Mouse (Mus musculus): Measurements from ENCODE around the gene Farsb. TPM values are rescaled to one million over a fixed set of nuclear protein-coding genes. Genes with fewer than 3 reads are reported as not detected.

The Farsb gene
- polyA plus RNA-seq, 1 experiment from 2014 or later, result 107 TPM

- 90% methylated on average over 6 of the region's 6 CpGs for WGBS (ENCODE audit: insufficient replicate concordance)
- Histone ChIP-seq H3K36me3 (ENCODE audit: control insufficient read depth, insufficient read depth, low read length) (no peaks in the 10 kb centered on the region), H3K9me3 (replicated peaks; ENCODE audit: control insufficient read depth, low read length) (no peaks in the 10 kb centered on the region), H3K9ac (ENCODE audit: low read depth, low read length) (no peak overlapping the region), H3K27ac (ENCODE audit: low read depth, low read length) (no peak overlapping the region), H3K4me3 (ENCODE audit: low read depth, low read length) (no peak overlapping the region), H3K4me2 (no peak overlapping the region), H3K27me3 (ENCODE audit: control insufficient read depth, insufficient read depth, low read length) (no peaks in the 10 kb centered on the region), H3K4me1 (ENCODE audit: control insufficient read depth, insufficient read depth, low read length) (peaks cover 8% of the 10 kb centered on the region; the same call in 1 of the 2 replicates)
- ATAC-seq (replicated peaks; ENCODE audit: insufficient number of reproducible peaks, low FRiP score, low TSS enrichment), result no peak
These were observed 68.4 kb downstream of the Farsb start for GRCm38 (mm10) chr1:78420271-78420670.

- peaks cover 8% of the 10 kb centered on the region; the same call in 1 of the 2 replicates for H3K4me1 ChIP-seq (ENCODE audit: control insufficient read depth, insufficient read depth, low read length)
- no peaks in the 10 kb centered on the region for H3K27me3 ChIP-seq (ENCODE audit: control insufficient read depth, insufficient read depth, low read length)
- H3K36me3 ChIP-seq (ENCODE audit: control insufficient read depth, insufficient read depth, low read length), result no peaks in the 10 kb centered on the region
- 51% methylated on average over 4 of the region's 4 CpGs for WGBS (ENCODE audit: insufficient replicate concordance)
- no peak overlapping the region for H3K4me2 ChIP-seq
- no peak overlapping the region for H3K27ac ChIP-seq (ENCODE audit: low read depth, low read length)
- no peak overlapping the region for H3K9ac ChIP-seq (ENCODE audit: low read depth, low read length)
- peak; percentile 55; the same call in 1 of the 2 replicates for ATAC-seq (replicated peaks; ENCODE audit: insufficient number of reproducible peaks, low FRiP score, low TSS enrichment)
- no peaks in the 10 kb centered on the region for H3K9me3 ChIP-seq (replicated peaks; ENCODE audit: control insufficient read depth, low read length)
- no peak overlapping the region for H3K4me3 ChIP-seq (ENCODE audit: low read depth, low read length)
These were observed 69.1 kb downstream of the Farsb start for GRCm38 (mm10) chr1:78419593-78419992.

- Histone ChIP-seq H3K9me3 (replicated peaks; ENCODE audit: control insufficient read depth, low read length) (no peaks in the 10 kb centered on the region), H3K4me3 (ENCODE audit: low read depth, low read length) (no peak overlapping the region), H3K4me1 (ENCODE audit: control insufficient read depth, insufficient read depth, low read length) (no peaks in the 10 kb centered on the region), H3K27me3 (ENCODE audit: control insufficient read depth, insufficient read depth, low read length) (no peaks in the 10 kb centered on the region), H3K4me2 (no peak overlapping the region), H3K27ac (ENCODE audit: low read depth, low read length) (no peak overlapping the region), H3K36me3 (ENCODE audit: control insufficient read depth, insufficient read depth, low read length) (no peaks in the 10 kb centered on the region), H3K9ac (ENCODE audit: low read depth, low read length) (no peak overlapping the region)
- 92% methylated on average over 9 of the region's 9 CpGs for WGBS (ENCODE audit: insufficient replicate concordance)
- ATAC-seq (replicated peaks; ENCODE audit: insufficient number of reproducible peaks, low FRiP score, low TSS enrichment), result no peak
These were observed 71.4 kb downstream of the Farsb start for GRCm38 (mm10) chr1:78417154-78417911.

- Histone ChIP-seq H3K4me3 (ENCODE audit: low read depth, low read length) (no peak overlapping the region), H3K27ac (ENCODE audit: low read depth, low read length) (no peak overlapping the region), H3K4me1 (ENCODE audit: control insufficient read depth, insufficient read depth, low read length) (no peaks in the 10 kb centered on the region), H3K9ac (ENCODE audit: low read depth, low read length) (no peak overlapping the region), H3K36me3 (ENCODE audit: control insufficient read depth, insufficient read depth, low read length) (no peaks in the 10 kb centered on the region), H3K27me3 (ENCODE audit: control insufficient read depth, insufficient read depth, low read length) (no peaks in the 10 kb centered on the region), H3K9me3 (replicated peaks; ENCODE audit: control insufficient read depth, low read length) (no peaks in the 10 kb centered on the region), H3K4me2 (no peak overlapping the region)
- WGBS (ENCODE audit: insufficient replicate concordance), result 85% methylated on average over 5 of the region's 5 CpGs
- ATAC-seq (replicated peaks; ENCODE audit: insufficient number of reproducible peaks, low FRiP score, low TSS enrichment), result no peak
These were observed 74.3 kb downstream of the Farsb start for GRCm38 (mm10) chr1:78414421-78414820.

GRCm38 (mm10) chr1:78412668-78413067 is 76.0 kb downstream of the Farsb start:
- Histone ChIP-seq H3K4me1 (ENCODE audit: control insufficient read depth, insufficient read depth, low read length) (no peaks in the 10 kb centered on the region), H3K9ac (ENCODE audit: low read depth, low read length) (no peak overlapping the region), H3K27me3 (ENCODE audit: control insufficient read depth, insufficient read depth, low read length) (no peaks in the 10 kb centered on the region), H3K4me2 (no peak overlapping the region), H3K4me3 (ENCODE audit: low read depth, low read length) (no peak overlapping the region), H3K9me3 (replicated peaks; ENCODE audit: control insufficient read depth, low read length) (no peaks in the 10 kb centered on the region), H3K36me3 (ENCODE audit: control insufficient read depth, insufficient read depth, low read length) (no peaks in the 10 kb centered on the region), H3K27ac (ENCODE audit: low read depth, low read length) (no peak overlapping the region)
- 16% methylated on average over 7 of the region's 7 CpGs for WGBS (ENCODE audit: insufficient replicate concordance)
- no peak for ATAC-seq (replicated peaks; ENCODE audit: insufficient number of reproducible peaks, low FRiP score, low TSS enrichment)

- no peak for ATAC-seq (replicated peaks; ENCODE audit: insufficient number of reproducible peaks, low FRiP score, low TSS enrichment)
- no peak overlapping the region for H3K9ac ChIP-seq (ENCODE audit: low read depth, low read length)
- no peak overlapping the region for H3K27ac ChIP-seq (ENCODE audit: low read depth, low read length)
- no peaks in the 10 kb centered on the region for H3K27me3 ChIP-seq (ENCODE audit: control insufficient read depth, insufficient read depth, low read length)
- no peak overlapping the region for H3K4me3 ChIP-seq (ENCODE audit: low read depth, low read length)
- no peak overlapping the region for H3K4me2 ChIP-seq
- WGBS (ENCODE audit: insufficient replicate concordance), result 92% methylated on average over 2 of the region's 2 CpGs
- H3K4me1 ChIP-seq (ENCODE audit: control insufficient read depth, insufficient read depth, low read length), result no peaks in the 10 kb centered on the region
- no peaks in the 10 kb centered on the region for H3K36me3 ChIP-seq (ENCODE audit: control insufficient read depth, insufficient read depth, low read length)
- H3K9me3 ChIP-seq (replicated peaks; ENCODE audit: control insufficient read depth, low read length), result no peaks in the 10 kb centered on the region
These were observed 79.3 kb downstream of the Farsb start for GRCm38 (mm10) chr1:78409396-78409795.

- 87% methylated on average over 4 of the region's 4 CpGs for WGBS (ENCODE audit: insufficient replicate concordance)
- ATAC-seq (replicated peaks; ENCODE audit: insufficient number of reproducible peaks, low FRiP score, low TSS enrichment), result no peak
- Histone ChIP-seq H3K36me3 (ENCODE audit: control insufficient read depth, insufficient read depth, low read length) (no peaks in the 10 kb centered on the region), H3K4me3 (ENCODE audit: low read depth, low read length) (no peak overlapping the region), H3K27ac (ENCODE audit: low read depth, low read length) (no peak overlapping the region), H3K4me1 (ENCODE audit: control insufficient read depth, insufficient read depth, low read length) (peaks cover under 1% of the 10 kb centered on the region; the same call in 1 of the 2 replicates), H3K27me3 (ENCODE audit: control insufficient read depth, insufficient read depth, low read length) (no peaks in the 10 kb centered on the region), H3K4me2 (no peak overlapping the region), H3K9me3 (replicated peaks; ENCODE audit: control insufficient read depth, low read length) (no peaks in the 10 kb centered on the region), H3K9ac (ENCODE audit: low read depth, low read length) (no peak overlapping the region)
These were observed 87.3 kb downstream of the Farsb start for GRCm38 (mm10) chr1:78401413-78401812.

GRCm38 (mm10) chr1:78399755-78400154 is 88.9 kb downstream of the Farsb start:
- Histone ChIP-seq H3K36me3 (ENCODE audit: control insufficient read depth, insufficient read depth, low read length) (no peaks in the 10 kb centered on the region), H3K4me3 (ENCODE audit: low read depth, low read length) (no peak overlapping the region), H3K4me2 (no peak overlapping the region), H3K27me3 (ENCODE audit: control insufficient read depth, insufficient read depth, low read length) (no peaks in the 10 kb centered on the region), H3K4me1 (ENCODE audit: control insufficient read depth, insufficient read depth, low read length) (peaks cover 3% of the 10 kb centered on the region; the same call in 1 of the 2 replicates), H3K27ac (ENCODE audit: low read depth, low read length) (no peak overlapping the region), H3K9me3 (replicated peaks; ENCODE audit: control insufficient read depth, low read length) (no peaks in the 10 kb centered on the region), H3K9ac (ENCODE audit: low read depth, low read length) (no peak overlapping the region)
- WGBS (ENCODE audit: insufficient replicate concordance), result 55% methylated on average over 3 of the region's 3 CpGs
- no peak for ATAC-seq (replicated peaks; ENCODE audit: insufficient number of reproducible peaks, low FRiP score, low TSS enrichment)

Data from heart, embryonic 11.5 days (tissue).